In genomic region chr11:78037831-78038752, GRCm38 (mm10) we compare ENCODE assay signal across 7 mouse cellular contexts. TPM values are rescaled to one million over a fixed set of nuclear protein-coding genes. Genes with fewer than 3 reads are reported as not detected.
DNase-seq lines count a peak whose midpoint lies in the region; ATAC-seq and TF ChIP-seq lines count a peak whose summit lies in the region.

Flot2 (plus strand) TSS chr11:78037931.

- peak within 1 kb of the TSS; percentile 91 for H3K4me3 ChIP-seq in gastrocnemius, adult 2 months
- H3K4me3 ChIP-seq in hindbrain, embryonic 14.5 days (replicated peaks; ENCODE audit: low read length) = peak within 1 kb of the TSS; percentile 90

- TF ChIP-seq CTCF in gastrocnemius, adult 2 months (IDR thresholded peaks at IDR 0.05) = peak; percentile 45

- H3K4me2 ChIP-seq in hindbrain, embryonic 14.5 days (replicated peaks) = peak within 1 kb of the TSS; percentile 86

- no peaks in the 10 kb centered on the region for H3K27me3 ChIP-seq in hindbrain, embryonic 14.5 days (ENCODE audit: control insufficient read depth, insufficient read depth, low read length)

- peaks cover 35% of the 10 kb centered on the region; the same call in 1 of the 2 replicates for H3K36me3 ChIP-seq in hindbrain, embryonic 14.5 days (replicated peaks; ENCODE audit: control insufficient read depth, insufficient read depth)

- H3K9me3 ChIP-seq in hindbrain, embryonic 14.5 days (ENCODE audit: control insufficient read depth, low read length) = 0 out of 2 replicates have a peak, but pooled peaks cover 4% of the 10 kb centered on the region

- H3K9ac ChIP-seq in hindbrain, embryonic 14.5 days = peak within 1 kb of the TSS; percentile 97

- ATAC-seq in hindbrain, embryonic 14.5 days (ENCODE audit: low FRiP score) = peak; percentile 86
- ATAC-seq in megakaryocyte progenitor cell, adult 5-6 weeks (replicated peaks; ENCODE audit: poor library complexity) = peak; percentile 82

- peaks cover 20% of the 10 kb centered on the region for H3K4me1 ChIP-seq in hindbrain, embryonic 14.5 days (replicated peaks; ENCODE audit: control insufficient read depth, insufficient read depth, low read length)

- 1% methylated on average over 53 of the region's 55 CpGs for WGBS in hindbrain, embryonic 14.5 days

- DNase-seq in adipocyte (ENCODE audit: low spot score) = peak; percentile 68
- peak; percentile 64 for DNase-seq in cerebellum, adult 9-11 months
- peak; percentile 78 for DNase-seq in gastrocnemius, adult 2 months
- DNase-seq in hindbrain, embryonic 14.5 days (ENCODE audit: low spot score) = peak; percentile 70
- peak; percentile 33 to 50 for DNase-seq in left cerebral cortex, postnatal 25 days (ENCODE audit: low spot score in 2 of 2)
- peak; percentile 58 to 70 for DNase-seq in right cerebral cortex, postnatal 10 days (ENCODE audit: low spot score in 2 of 2)

- intact Hi-C loops in gastrocnemius, adult 2 months (cut with DNase I) = loop anchor here (5.0 kb wide), 1 partner anchor 139 kb away; the partner anchor contains the start of genes Nek8 and Tlcd1
- intact Hi-C loops in left cerebral cortex, postnatal 25 days (cut with DNase I) = no loop called here

- peak within 1 kb of the TSS; percentile 94 for H3K27ac ChIP-seq in gastrocnemius, adult 2 months
- peak within 1 kb of the TSS; percentile 89 for H3K27ac ChIP-seq in hindbrain, embryonic 14.5 days

RNA-seq across cellular contexts. Expression of gene Flot2, which starts in this region (rescaled TPM):
- total RNA-seq in gastrocnemius, adult 2 months (2021) = 10 to 100 TPM; 46.0 to 49.8 TPM
- 92.4 and 98.4 TPM in 2 replicates for polyA plus RNA-seq in hindbrain, embryonic 14.5 days (2014; fragmentation: Nextera tagmentation; extraction: Ambion mirVana)
- total RNA-seq in left cerebral cortex, postnatal 25 days (2021) = 10 to 100 TPM; 95.5 to 96.8 TPM
- total RNA-seq in megakaryocyte progenitor cell, adult 5-6 weeks (2015) = 48.8 and 50.2 TPM in 2 replicates
- total RNA-seq in megakaryocyte progenitor cell, adult 5-6 weeks (2017) = 71.5 and 75.5 TPM in 2 replicates

Comparison
In these comparisons a context has a peak if more than half of its experiments do, and no peak if none do; other contexts are left out.
1. Peak in every context shown above with its lines: DNase-seq, ATAC-seq, H3K4me3 ChIP-seq and H3K27ac ChIP-seq.